Mouse (Mus musculus) megakaryocyte, embryonic 14.5 days (primary cell): ENCODE measurements at regions not wholly inside any gene's neighbourhood (a gene's known extent, or its start where the extent isn't known, plus 50 kb on each side); places are given as distances from the start of the nearest gene placed in this dataset.

Experiments used
- FLI1 ChIP-seq: IDR thresholded peaks from 2 replicates; pipeline ENCODE4 v1.6.1; 2012; ENCODE audit warnings: low read length, inconsistent platforms, mixed read lengths
- GATA1 ChIP-seq: IDR thresholded peaks from 3 replicates; pipeline ENCODE4 v1.6.1; 2012; ENCODE audit warnings: mixed read lengths, low read length, inconsistent platforms, borderline replicate concordance

DNA sequence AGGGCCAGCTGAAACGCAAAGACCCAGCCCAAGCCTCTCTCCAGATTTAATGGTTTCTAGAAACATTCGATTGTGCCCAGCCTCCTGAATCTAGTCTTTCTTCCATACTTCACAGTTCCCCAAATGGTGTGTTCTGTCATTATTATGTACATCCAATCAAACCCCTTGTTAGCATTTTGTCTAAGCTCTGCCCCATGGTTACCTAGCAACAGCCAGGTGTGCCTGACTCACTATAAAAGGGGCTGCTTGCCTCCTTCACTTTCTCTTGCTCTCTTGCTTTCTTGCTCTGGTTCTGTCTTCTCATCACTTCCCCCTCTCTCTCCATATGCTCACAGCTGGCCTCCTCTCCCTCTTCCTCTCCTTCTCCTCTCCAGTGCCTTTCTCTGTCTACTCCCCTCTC, 217.8 kb downstream of the Phlda1 start:
- no peak for TF ChIP-seq GATA1
- no peak for TF ChIP-seq FLI1
